Mouse (Mus musculus) liver, embryonic 14.5 days (tissue): Measurements from ENCODE around the gene Stard13.

ENCODE experiments used
- CTCF ChIP-seq: IDR thresholded peaks from 2 replicates; pipeline ENCODE4 v1.5.1; 2016; ENCODE audit warnings: antibody characterized with exemption, low read depth, control low read depth
- EP300 ChIP-seq: IDR thresholded peaks from 2 replicates; pipeline ENCODE4 v1.6.1; 2016; ENCODE audit warnings: antibody characterized with exemption, low read depth

DNA sequence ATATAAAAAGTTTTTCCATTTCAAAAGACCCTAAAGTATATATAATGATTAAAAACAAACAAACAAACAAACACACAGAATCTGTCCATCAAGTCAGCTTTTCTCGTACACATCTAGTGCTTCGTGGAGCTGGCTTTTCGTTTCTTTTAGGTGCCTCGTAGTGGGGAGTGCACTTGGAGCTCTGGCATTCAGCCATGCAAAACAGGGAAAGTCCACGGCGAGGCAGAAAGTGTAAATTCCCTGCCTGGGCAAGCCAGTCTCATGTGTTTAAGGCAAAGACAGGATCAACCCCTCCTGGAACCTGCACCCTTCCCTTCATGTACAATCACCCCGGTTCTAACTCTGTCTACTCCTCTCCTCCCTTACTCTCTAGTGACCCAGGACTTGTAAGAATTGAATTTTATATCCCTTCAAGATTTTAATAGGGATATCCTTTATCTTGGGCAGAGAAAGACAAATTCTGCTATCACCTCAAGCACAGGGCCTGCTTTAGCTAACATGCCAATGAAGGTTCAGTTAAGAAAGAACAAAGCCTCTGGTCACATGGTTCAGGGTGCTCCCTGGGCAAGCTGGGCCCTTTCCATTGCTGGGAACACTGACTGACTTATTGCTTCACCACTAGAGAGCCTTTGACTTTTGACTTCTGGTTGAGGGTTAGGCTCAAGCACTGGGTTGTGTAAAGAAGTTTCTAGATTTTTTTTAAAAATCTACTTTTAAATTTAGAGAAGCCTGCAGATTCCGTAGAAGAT, 98.4 kb downstream of the Stard13 start:
- TF ChIP-seq EP300 (no peak), CTCF (no peak)
